Mouse (Mus musculus) stomach, postnatal 0 days (tissue): ENCODE measurements around the gene Tdo2.

Experiments
- CTCF ChIP-seq: IDR thresholded peaks from 2 replicates; pipeline ENCODE4 v1.5.1; 2016; ENCODE audit warnings: antibody characterized with exemption, low read depth, mild to moderate bottlenecking, moderate library complexity
- EP300 ChIP-seq: optimal IDR thresholded peaks from 2 replicates; pipeline ENCODE3; 2016; ENCODE audit warnings: antibody characterized with exemption

GRCm38 (mm10) chr3:81926764-81927325 is 49.2 kb downstream of the Tdo2 start:
- TF ChIP-seq EP300 (no peak), CTCF (no peak)
